Mouse (Mus musculus) CH12.LX (cell line): Measurements from ENCODE around the gene Rgs3.

Experiments used
- BHLHE40 ChIP-seq: IDR thresholded peaks from 2 replicates; pipeline ENCODE4 v1.6.1; 2011; ENCODE audit warnings: mild to moderate bottlenecking, low read depth, low read length, improper control_type of control experiment
- CHD1 ChIP-seq: IDR thresholded peaks from 2 replicates; pipeline ENCODE4 v1.6.1; 2012; ENCODE audit warnings: low read depth, low read length, improper control_type of control experiment, inconsistent platforms
- CHD2 ChIP-seq: IDR thresholded peaks from 2 replicates; pipeline ENCODE4 v1.6.1; 2011; ENCODE audit warnings: low read length, improper control_type of control experiment
- CTCF ChIP-seq, 2 experiments: IDR thresholded peaks in 1 of 2; conservative IDR thresholded peaks in 1 of 2; 2 replicates each; pipeline ENCODE4 v1.5.1; 2011 to 2012; ENCODE audit warnings: low read depth in 2 of 2, low read length in 2 of 2, improper control_type of control experiment in 1 of 2, inconsistent platforms in 1 of 2, mild to moderate bottlenecking in 1 of 2, moderate library complexity in 1 of 2
- EP300 ChIP-seq: IDR thresholded peaks from 2 replicates; pipeline ENCODE4 v1.6.1; 2011; ENCODE audit warnings: low read length, improper control_type of control experiment
- IRF4 ChIP-seq: IDR thresholded peaks from 2 replicates; pipeline ENCODE4 v1.6.1; 2014; ENCODE audit warnings: low read depth, mild to moderate bottlenecking, inconsistent platforms, low read length, improper control_type of control experiment
- KAT2A ChIP-seq: IDR thresholded peaks from 2 replicates; pipeline ENCODE4 v1.6.1; 2012; ENCODE audit warnings: low read length, improper control_type of control experiment, inconsistent platforms; ENCODE audit not compliant: insufficient replicate concordance
- MAFK ChIP-seq: IDR thresholded peaks from 2 replicates; pipeline ENCODE4 v1.6.1; 2011; ENCODE audit warnings: low read length, improper control_type of control experiment; ENCODE audit not compliant: insufficient replicate concordance
- MEF2A ChIP-seq: IDR thresholded peaks from 2 replicates; pipeline ENCODE4 v1.6.1; 2014; ENCODE audit warnings: low read depth, mild to moderate bottlenecking, inconsistent platforms, low read length, improper control_type of control experiment, borderline replicate concordance
- POLR2A ChIP-seq: IDR thresholded peaks from 2 replicates; pipeline ENCODE4 v1.6.1; 2011; ENCODE audit warnings: low read depth, mild to moderate bottlenecking, improper control_type of control experiment, low read length
- RAD21 ChIP-seq: IDR thresholded peaks from 2 replicates; pipeline ENCODE4 v1.6.1; 2011; ENCODE audit warnings: low read depth, mild to moderate bottlenecking, low read length, improper control_type of control experiment, moderate library complexity
- UBTF ChIP-seq: IDR thresholded peaks from 2 replicates; pipeline ENCODE4 v1.6.1; 2012; ENCODE audit warnings: low read depth, mild to moderate bottlenecking, inconsistent platforms, low read length, improper control_type of control experiment, moderate library complexity
- USF1 ChIP-seq: IDR thresholded peaks from 2 replicates; pipeline ENCODE4 v1.6.1; 2014; ENCODE audit warnings: low read depth, mild to moderate bottlenecking, inconsistent platforms, low read length, improper control_type of control experiment
- ZKSCAN1 ChIP-seq: IDR thresholded peaks from 2 replicates; pipeline ENCODE4 v1.6.1; 2012; ENCODE audit warnings: low read depth, inconsistent platforms, low read length, improper control_type of control experiment, borderline replicate concordance

DNA sequence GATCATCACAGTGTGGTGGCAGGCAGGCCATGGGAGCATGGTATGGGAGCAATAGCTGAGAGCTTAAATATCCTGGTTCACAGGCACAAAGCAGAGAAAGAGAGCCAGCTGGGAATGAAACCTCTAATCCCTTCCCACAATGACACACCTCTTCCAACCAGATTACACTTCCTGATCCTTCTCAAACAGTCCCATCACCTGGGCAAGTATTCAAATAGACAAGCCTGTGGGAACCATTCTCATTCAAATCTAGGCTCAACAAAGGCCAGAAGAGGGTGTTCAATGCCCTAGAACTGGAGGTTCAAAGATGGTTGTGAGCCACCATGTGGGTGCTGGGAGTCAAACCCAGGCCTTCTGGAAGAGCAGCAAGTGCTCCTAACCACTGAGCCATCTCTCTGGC, 161.2 kb downstream of the Rgs3 start:
- TF ChIP-seq CHD2 (no peak), UBTF (no peak), EP300 (no peak), MAFK (no peak), MEF2A (no peak), POLR2A (no peak), USF1 (no peak), IRF4 (no peak), BHLHE40 (no peak), CTCF (conservative IDR thresholded peaks at IDR 0.05 in 1 of 2, IDR thresholded peaks at IDR 0.05 in 1 of 2; ENCODE audit: low read depth in 2 of 2, low read length in 2 of 2) (no peak), CHD1 (no peak), RAD21 (no peak), KAT2A (no peak), ZKSCAN1 (no peak)
